8 mouse cellular contexts compared by ENCODE assay signal in genomic region chr11:97697891-97698529, GRCm38 (mm10). TPM values are rescaled to one million over a fixed set of nuclear protein-coding genes. Genes with fewer than 3 reads are reported as not detected.
DNase-seq lines count a peak whose midpoint lies in the region; ATAC-seq and TF ChIP-seq lines count a peak whose summit lies in the region.

No protein-coding gene starts in this region.

- DNase-seq in cerebellum, adult 2 months = no peak
- DNase-seq in cerebellum, postnatal 36 days = no peak
- DNase-seq in G1E (ENCODE audit: low spot score) = no peak
- DNase-seq in midbrain, embryonic 10.5 days (ENCODE audit: low spot score) = peak; percentile 55
- DNase-seq in T-cell, adult 2 months (ENCODE audit: low spot score) = no peak
- no peak for DNase-seq in gastrocnemius, adult 18-20 months (ENCODE audit: low spot score)

- peaks cover 15% of the 10 kb centered on the region for H3K9me3 ChIP-seq in G1E (replicated peaks)
- H3K9me3 ChIP-seq in heart, embryonic 16.5 days (replicated peaks; ENCODE audit: control insufficient read depth, low read length) = no peaks in the 10 kb centered on the region
- no peaks in the 10 kb centered on the region for H3K9me3 ChIP-seq in midbrain, embryonic 10.5 days (replicated peaks)

- peak overlapping the region; percentile 93 for H3K4me2 ChIP-seq in heart, embryonic 16.5 days (ENCODE audit: low read depth, low read length)

- H3K9ac ChIP-seq in heart, embryonic 16.5 days (ENCODE audit: low read length) = peak overlapping the region; percentile 97

- no peaks in the 10 kb centered on the region for H3K27me3 ChIP-seq in cerebellum, adult 2 months (ENCODE audit: control insufficient read depth, insufficient read depth, low read length)
- peaks cover 77% of the 10 kb centered on the region for H3K27me3 ChIP-seq in G1E (ENCODE audit: insufficient read depth, low read length)
- H3K27me3 ChIP-seq in heart, embryonic 16.5 days (ENCODE audit: control insufficient read depth, insufficient read depth, low read length) = no peaks in the 10 kb centered on the region
- 0 out of 2 replicates have a peak, but pooled peaks cover 7% of the 10 kb centered on the region for H3K27me3 ChIP-seq in midbrain, embryonic 10.5 days (ENCODE audit: low read depth, poor library complexity, severe bottlenecking)

- 9% methylated on average over 14 of the region's 14 CpGs for WGBS in cerebellum, adult 2 months
- 3% methylated on average over 14 of the region's 14 CpGs for WGBS in heart, embryonic 16.5 days
- WGBS in midbrain, embryonic 10.5 days = 3% methylated on average over 14 of the region's 14 CpGs

- peak overlapping the region; percentile 92 for H3K4me3 ChIP-seq in cerebellum, adult 2 months (replicated peaks; ENCODE audit: insufficient read depth, low read depth, low read length)
- H3K4me3 ChIP-seq in G1E (ENCODE audit: low read depth, low read length) = peak overlapping the region; percentile 70; the same call in 1 of the 2 replicates
- H3K4me3 ChIP-seq in heart, embryonic 16.5 days (ENCODE audit: low read length) = peak overlapping the region; percentile 95
- H3K4me3 ChIP-seq in midbrain, embryonic 10.5 days = peak overlapping the region; percentile 90

- ATAC-seq in G1E (ENCODE audit: extremely low read depth, insufficient number of reproducible peaks, low FRiP score, poor library complexity, severe bottlenecking) = no peak
- ATAC-seq in heart, embryonic 16.5 days (replicated peaks; ENCODE audit: extremely low read depth, insufficient read depth, low FRiP score) = no peak
- no peak for ATAC-seq in erythroid progenitor cell, adult 5-6 weeks (replicated peaks; ENCODE audit: low FRiP score, poor library complexity, severe bottlenecking)

- peaks cover 13% of the 10 kb centered on the region for H3K4me1 ChIP-seq in cerebellum, adult 2 months (ENCODE audit: control insufficient read depth, insufficient read depth, low read length)
- peaks cover 48% of the 10 kb centered on the region for H3K4me1 ChIP-seq in G1E (ENCODE audit: insufficient read depth, low read depth, low read length)
- H3K4me1 ChIP-seq in heart, embryonic 16.5 days (ENCODE audit: control insufficient read depth, insufficient read depth, low read length) = peaks cover 58% of the 10 kb centered on the region
- H3K4me1 ChIP-seq in midbrain, embryonic 10.5 days = peaks cover 72% of the 10 kb centered on the region

- no peaks in the 10 kb centered on the region for H3K36me3 ChIP-seq in G1E (replicated peaks)
- H3K36me3 ChIP-seq in heart, embryonic 16.5 days (ENCODE audit: control insufficient read depth, insufficient read depth) = peaks cover 1% of the 10 kb centered on the region; the same call in 1 of the 2 replicates
- peaks cover 23% of the 10 kb centered on the region for H3K36me3 ChIP-seq in midbrain, embryonic 10.5 days

- H3K27ac ChIP-seq in cerebellum, adult 2 months (ENCODE audit: insufficient read depth, low read length) = no peak overlapping the region
- H3K27ac ChIP-seq in heart, embryonic 16.5 days (ENCODE audit: low read length) = peak overlapping the region; percentile 97
- peak overlapping the region; percentile 99 for H3K27ac ChIP-seq in midbrain, embryonic 10.5 days (replicated peaks)

- no peak for TF ChIP-seq CTCF in cerebellum, adult 2 months (IDR thresholded peaks at IDR 0.05; ENCODE audit: borderline replicate concordance, insufficient read depth, low read depth, low read length)
- no peak for TF ChIP-seq CTCF in G1E (IDR thresholded peaks at IDR 0.05; ENCODE audit: low read depth, low read length)

- TF ChIP-seq POLR2A in cerebellum, adult 2 months (IDR thresholded peaks at IDR 0.05; ENCODE audit: borderline replicate concordance, insufficient read depth, low read length) = no peak

RNA-seq across cellular contexts. Expression of gene Pcgf2, which starts 2.3 kb away (rescaled TPM):
- polyA plus RNA-seq in cerebellum, adult 2 months (2012; rRNA removed) = 54.3 and 59.5 TPM in 2 replicates
- total RNA-seq in G1E (2014; fragmentation: Nextera tagmentation) (5.4 and 7.2 TPM in 2 replicates), G1E (2017) (0.41 TPM in 1 of 2 replicates, not detected in the other)
- polyA plus RNA-seq in G1E (2012) = 18.5 and 21.1 TPM in 2 replicates
- polyA plus RNA-seq in heart, embryonic 16.5 days (2015; fragmentation: Nextera tagmentation; extraction: Ambion mirVana) = 11.4 and 14.2 TPM in 2 replicates
- 16.0 and 18.6 TPM in 2 replicates for polyA plus RNA-seq in midbrain, embryonic 10.5 days (2016; fragmentation: Nextera tagmentation; extraction: Ambion mirVana)
- total RNA-seq in erythroid progenitor cell, adult 5-6 weeks (2015; ENCODE audit: low replicate concordance) = 5.9 TPM in 1 of 2 replicates, not detected in the other
- total RNA-seq in erythroid progenitor cell, adult 5-6 weeks (2017; ENCODE audit: low replicate concordance) = 2.1 TPM in 1 of 2 replicates, not detected in the other
- 1 to 10 TPM in 1 of 2 experiments, under 1 TPM in 1; 0.96 to 2.3 TPM for total RNA-seq in gastrocnemius, adult 18-20 months (2021)

RNA-seq across cellular contexts. Expression of gene Psmb3, which starts 5.2 kb away (rescaled TPM):
- polyA plus RNA-seq in cerebellum, adult 2 months (2012; rRNA removed) = 291 and 295 TPM in 2 replicates
- total RNA-seq in G1E (2014; fragmentation: Nextera tagmentation) (49.9 and 78.3 TPM in 2 replicates), G1E (2017) (191 and 258 TPM in 2 replicates)
- 23.7 and 93.4 TPM in 2 replicates for polyA plus RNA-seq in G1E (2012)
- 359 and 395 TPM in 2 replicates for polyA plus RNA-seq in heart, embryonic 16.5 days (2015; fragmentation: Nextera tagmentation; extraction: Ambion mirVana)
- 606 and 631 TPM in 2 replicates for polyA plus RNA-seq in midbrain, embryonic 10.5 days (2016; fragmentation: Nextera tagmentation; extraction: Ambion mirVana)
- 20.5 and 50.7 TPM in 2 replicates for total RNA-seq in erythroid progenitor cell, adult 5-6 weeks (2015; ENCODE audit: low replicate concordance)
- 7.9 and 45.8 TPM in 2 replicates for total RNA-seq in erythroid progenitor cell, adult 5-6 weeks (2017; ENCODE audit: low replicate concordance)
- 100 to 1,000 TPM; 150 to 167 TPM for total RNA-seq in gastrocnemius, adult 18-20 months (2021)

RNA-seq across cellular contexts. Expression of gene Cisd3, which starts 12.4 kb away (rescaled TPM):
- polyA plus RNA-seq in cerebellum, adult 2 months (2012; rRNA removed) = 70.2 and 72.2 TPM in 2 replicates
- total RNA-seq in G1E (2014; fragmentation: Nextera tagmentation) (14.7 and 19.1 TPM in 2 replicates), G1E (2017) (8.8 and 14.9 TPM in 2 replicates)
- 0.69 and 2.6 TPM in 2 replicates for polyA plus RNA-seq in G1E (2012)
- 81.1 and 86.1 TPM in 2 replicates for polyA plus RNA-seq in heart, embryonic 16.5 days (2015; fragmentation: Nextera tagmentation; extraction: Ambion mirVana)
- 20.5 and 21.7 TPM in 2 replicates for polyA plus RNA-seq in midbrain, embryonic 10.5 days (2016; fragmentation: Nextera tagmentation; extraction: Ambion mirVana)
- total RNA-seq in erythroid progenitor cell, adult 5-6 weeks (2015; ENCODE audit: low replicate concordance) = 6.3 TPM in 1 of 2 replicates, not detected in the other
- not detected in 2 replicates for total RNA-seq in erythroid progenitor cell, adult 5-6 weeks (2017; ENCODE audit: low replicate concordance)
- 100 to 1,000 TPM in 1 of 2 experiments, 10 to 100 TPM in 1; 96.7 to 102 TPM for total RNA-seq in gastrocnemius, adult 18-20 months (2021)

RNA-seq across cellular contexts. Expression of gene Mllt6, which starts 34.8 kb away (rescaled TPM):
- polyA plus RNA-seq in cerebellum, adult 2 months (2012; rRNA removed) = 68.4 and 69.3 TPM in 2 replicates
- total RNA-seq in G1E (2014; fragmentation: Nextera tagmentation) (16.5 and 18.7 TPM in 2 replicates), G1E (2017) (10.9 and 11.2 TPM in 2 replicates)
- polyA plus RNA-seq in G1E (2012) = 38.3 and 42.6 TPM in 2 replicates
- polyA plus RNA-seq in heart, embryonic 16.5 days (2015; fragmentation: Nextera tagmentation; extraction: Ambion mirVana) = 2.1 and 2.8 TPM in 2 replicates
- polyA plus RNA-seq in midbrain, embryonic 10.5 days (2016; fragmentation: Nextera tagmentation; extraction: Ambion mirVana) = 2.1 and 2.6 TPM in 2 replicates
- total RNA-seq in erythroid progenitor cell, adult 5-6 weeks (2015; ENCODE audit: low replicate concordance) = 2.1 and 9.7 TPM in 2 replicates
- 1.3 and 3.9 TPM in 2 replicates for total RNA-seq in erythroid progenitor cell, adult 5-6 weeks (2017; ENCODE audit: low replicate concordance)
- total RNA-seq in gastrocnemius, adult 18-20 months (2021) = 10 to 100 TPM; 44.1 to 51.0 TPM

RNA-seq across cellular contexts. Expression of gene Pip4k2b, which starts 46.5 kb away (rescaled TPM):
- 47.4 and 49.5 TPM in 2 replicates for polyA plus RNA-seq in cerebellum, adult 2 months (2012; rRNA removed)
- total RNA-seq in G1E (2014; fragmentation: Nextera tagmentation) (19.6 and 23.2 TPM in 2 replicates), G1E (2017) (14.5 and 16.7 TPM in 2 replicates)
- polyA plus RNA-seq in G1E (2012) = 22.0 and 25.6 TPM in 2 replicates
- polyA plus RNA-seq in heart, embryonic 16.5 days (2015; fragmentation: Nextera tagmentation; extraction: Ambion mirVana) = 0.81 and 1.1 TPM in 2 replicates
- polyA plus RNA-seq in midbrain, embryonic 10.5 days (2016; fragmentation: Nextera tagmentation; extraction: Ambion mirVana) = 1.4 and 1.5 TPM in 2 replicates
- total RNA-seq in erythroid progenitor cell, adult 5-6 weeks (2015; ENCODE audit: low replicate concordance) = 2.9 and 4.0 TPM in 2 replicates
- total RNA-seq in erythroid progenitor cell, adult 5-6 weeks (2017; ENCODE audit: low replicate concordance) = 2.1 and 12.6 TPM in 2 replicates
- 10 to 100 TPM; 64.7 TPM for total RNA-seq in gastrocnemius, adult 18-20 months (2021)
